ENCODE assay signal across 20 mouse cellular contexts in the genomic region with DNA sequence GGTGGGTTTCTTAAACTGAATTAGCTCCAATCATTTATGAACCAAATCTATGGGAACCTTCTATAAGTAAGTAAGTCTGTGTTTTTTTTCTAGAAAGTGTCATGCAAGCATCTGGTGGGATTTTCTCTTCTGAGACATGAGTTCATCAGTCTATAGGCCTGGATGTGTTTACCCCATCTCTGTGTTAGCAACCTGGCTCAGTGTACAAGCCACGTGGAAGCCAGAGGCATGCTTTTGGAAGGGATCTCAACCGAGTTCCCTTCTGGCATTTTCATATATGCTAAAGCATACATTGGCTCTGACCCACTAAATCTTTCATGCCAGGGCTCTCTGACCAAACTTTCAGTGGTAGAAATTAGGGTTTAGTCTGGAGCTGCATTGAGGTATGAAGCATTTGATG. TPM values are rescaled to one million over a fixed set of nuclear protein-coding genes. Genes with fewer than 3 reads are reported as not detected.
A peak's percentile ranks its signal among the peaks of the same experiment; 100 is the strongest.
DNase-seq lines count a peak whose midpoint lies in the region; ATAC-seq and TF ChIP-seq lines count a peak whose summit lies in the region.
"Had no signal": no experiment of that assay in that cellular context is flagged by ENCODE, and none has a peak within 500 bp of the region (broad histone marks: within the 10 kb centered on the region; RNA-seq: fewer than 3 reads in every experiment).

No protein-coding gene starts in this region.

- TF ChIP-seq CTCF in MEL (IDR thresholded peaks at IDR 0.05 in 2 of 3, conservative IDR thresholded peaks at IDR 0.05 in 1 of 3; ENCODE audit: control insufficient read depth in 1 of 3, insufficient read depth in 1 of 3, low read depth in 2 of 3, low read length in 3 of 3, poor library complexity in 1 of 3, severe bottlenecking in 1 of 3) = no peak

- no peaks in the 10 kb centered on the region for H3K9me3 ChIP-seq in MEL (replicated peaks; ENCODE audit: insufficient read depth, low read length)
- no peaks in the 10 kb centered on the region for H3K9me3 ChIP-seq in liver, embryonic 15.5 days (replicated peaks)
- H3K9me3 ChIP-seq: embryonic facial prominence, embryonic 12.5 days; forebrain, embryonic 13.5 days; heart, embryonic 15.5 days; hindbrain, embryonic 10.5 days had no signal

- 33% methylated on average over 2 of the region's 2 CpGs for WGBS in liver, embryonic 15.5 days (ENCODE audit: insufficient replicate concordance)

- H3K79me2 ChIP-seq in MEL (ENCODE audit: control insufficient read depth, insufficient read depth, low read length, poor library complexity) = no peaks in the 10 kb centered on the region

- peak overlapping the region; percentile 30 for H3K4me2 ChIP-seq in liver, embryonic 15.5 days
- H3K4me2 ChIP-seq: embryonic facial prominence, embryonic 12.5 days; forebrain, embryonic 13.5 days; heart, embryonic 11.5 days; heart, embryonic 15.5 days; hindbrain, embryonic 14.5 days had no signal

- intact Hi-C loops in heart, postnatal 14 days (cut with DNase I) = no loop called here

- peaks cover 0 to 26% of the 10 kb centered on the region in 2 experiments; a peak in 2 of 4 replicates for H3K36me3 ChIP-seq in MEL (ENCODE audit: control insufficient read depth in 1 of 2, insufficient read depth in 2 of 2, low read length in 2 of 2)
- H3K36me3 ChIP-seq in liver, embryonic 15.5 days (replicated peaks) = no peaks in the 10 kb centered on the region
- H3K36me3 ChIP-seq: embryonic facial prominence, embryonic 12.5 days; heart, embryonic 15.5 days; hindbrain, embryonic 10.5 days had no signal

- TF ChIP-seq EP300 in MEL (IDR thresholded peaks at IDR 0.05; ENCODE audit: low read depth in 1 of 2, low read length in 2 of 2) = no peak

- TF ChIP-seq RAD21 in MEL (IDR thresholded peaks at IDR 0.05; ENCODE audit: low read depth, low read length) = no peak

- peak; percentile 34 for DNase-seq in heart, adult 11 months
- no peak for DNase-seq in heart, postnatal 14 days
- DNase-seq in MEL (ENCODE audit: low read depth, low spot score) = no peak
- DNase-seq in kidney, adult 18-20 months = no peak
- no peak for DNase-seq in lung, postnatal 25 days (ENCODE audit: low spot score)
- DNase-seq: adrenal gland, adult 8-10 months; adrenal gland, postnatal 36 days; cerebellum, adult 11 months; cerebellum, adult 8-10 months; cerebellum, postnatal 14 days; gastrocnemius, postnatal 10 days; heart, adult 2 months had no signal

- no peak overlapping the region for H3K9ac ChIP-seq in MEL (ENCODE audit: control insufficient read depth, low read depth, low read length, poor library complexity, severe bottlenecking)
- H3K9ac ChIP-seq in liver, embryonic 15.5 days = no peak overlapping the region
- H3K9ac ChIP-seq: embryonic facial prominence, embryonic 12.5 days; forebrain, embryonic 13.5 days; heart, embryonic 15.5 days; hindbrain, embryonic 14.5 days had no signal

- no peak overlapping the region for H3K4me3 ChIP-seq in MEL (ENCODE audit: control insufficient read depth in 1 of 2, insufficient read depth in 1 of 2, low read depth in 2 of 2, low read length in 2 of 2)
- H3K4me3 ChIP-seq in liver, embryonic 15.5 days (replicated peaks) = no peak overlapping the region
- H3K4me3 ChIP-seq: embryonic facial prominence, embryonic 12.5 days; forebrain, embryonic 13.5 days; heart, adult 2 months; heart, embryonic 15.5 days; hindbrain, embryonic 10.5 days had no signal

- TF ChIP-seq POLR2A in MEL (IDR thresholded peaks at IDR 0.05; ENCODE audit: control insufficient read depth in 1 of 2, insufficient read depth in 1 of 2, low read depth in 1 of 2, low read length in 2 of 2, poor library complexity in 1 of 2) = no peak

- no peaks in the 10 kb centered on the region for H3K27me3 ChIP-seq in MEL (ENCODE audit: control insufficient read depth in 1 of 2, insufficient read depth in 2 of 2, low read length in 2 of 2)
- no peaks in the 10 kb centered on the region for H3K27me3 ChIP-seq in liver, embryonic 15.5 days
- H3K27me3 ChIP-seq: embryonic facial prominence, embryonic 12.5 days; forebrain, embryonic 13.5 days; heart, embryonic 15.5 days had no signal

- peaks cover 8 to 41% of the 10 kb centered on the region in 2 experiments for H3K4me1 ChIP-seq in MEL (ENCODE audit: control insufficient read depth in 1 of 2, insufficient read depth in 2 of 2, low read length in 2 of 2)
- H3K4me1 ChIP-seq in liver, embryonic 15.5 days (replicated peaks) = peaks cover 22% of the 10 kb centered on the region
- H3K4me1 ChIP-seq: embryonic facial prominence, embryonic 12.5 days; forebrain, embryonic 13.5 days; hindbrain, embryonic 10.5 days had no signal

- peak overlapping the region; percentile 28 for H3K27ac ChIP-seq in MEL (ENCODE audit: control insufficient read depth, low read depth, low read length)
- H3K27ac ChIP-seq in liver, embryonic 15.5 days (replicated peaks) = peak overlapping the region; percentile 48
- H3K27ac ChIP-seq: embryonic facial prominence, embryonic 12.5 days; forebrain, embryonic 13.5 days; heart, adult 2 months; heart, embryonic 15.5 days; hindbrain, embryonic 10.5 days; hindbrain, embryonic 14.5 days had no signal

- ATAC-seq in liver, embryonic 15.5 days (ENCODE audit: insufficient read depth) = no peak
- ATAC-seq: forebrain, embryonic 13.5 days had no signal

TF ChIP-seq in MEL, 35 proteins besides CTCF, POLR2A, EP300 and RAD21:
- TF ChIP-seq CHD1 (IDR thresholded peaks at IDR 0.05; ENCODE audit: low read depth, low read length) (no peak), ZMIZ1 (IDR thresholded peaks at IDR 0.05; ENCODE audit: low read depth, low read length) (no peak), GATA1 (IDR thresholded peaks at IDR 0.05; ENCODE audit: low read depth, low read length) (no peak), JUND (IDR thresholded peaks at IDR 0.05; ENCODE audit: low read depth, low read length) (no peak), NELFE (IDR thresholded peaks at IDR 0.05; ENCODE audit: low read depth, low read length) (no peak), CHD2 (IDR thresholded peaks at IDR 0.05; ENCODE audit: low read length) (no peak), MYC (IDR thresholded peaks at IDR 0.05; ENCODE audit: low read depth, low read length) (no peak), POLR2AphosphoS5 (IDR thresholded peaks at IDR 0.05; ENCODE audit: borderline replicate concordance, low read depth, low read length) (no peak)
TF ChIP-seq in MEL: peak in this region for 0.

RNA-seq across cellular contexts. Expression of a gene that starts 7.7 kb away (rescaled TPM):
- total RNA-seq in heart, postnatal 14 days (2021) = 1 to 10 TPM; 1.3 to 5.8 TPM
- total RNA-seq in MEL (2012; rRNA removed) = 0.31 and 0.56 TPM in 2 replicates
- 1 to 10 TPM in 1 of 2 experiments, not detected in 1; 1.2 TPM for polyA plus RNA-seq in MEL (2012; ENCODE audit: insufficient read depth in 1 of 2, insufficient read length in 2 of 2, low read depth in 1 of 2, low replicate concordance in 2 of 2, missing spikeins in 1 of 2)
- polyA plus RNA-seq in liver, embryonic 15.5 days (2015; fragmentation: Nextera tagmentation; extraction: Ambion mirVana) = 8.8 and 9.9 TPM in 2 replicates

RNA-seq across cellular contexts. Expression of a gene that starts 45.4 kb away (rescaled TPM):
- total RNA-seq in heart, postnatal 14 days (2021) = 1 to 10 TPM; 1.5 to 2.6 TPM
- 0.31 and 0.62 TPM in 2 replicates for total RNA-seq in MEL (2012; rRNA removed)
- polyA plus RNA-seq in MEL (2012; ENCODE audit: insufficient read depth in 1 of 2, insufficient read length in 2 of 2, low read depth in 1 of 2, low replicate concordance in 2 of 2, missing spikeins in 1 of 2) = 1 to 10 TPM in 1 of 2 experiments, not detected in 1; 1.9 TPM
- 0.02 and 0.03 TPM in 2 replicates for polyA plus RNA-seq in liver, embryonic 15.5 days (2015; fragmentation: Nextera tagmentation; extraction: Ambion mirVana)
- total RNA-seq: common myeloid progenitor, adult 5-6 weeks had no signal

RNA-seq across cellular contexts. Expression of a gene that starts 54.7 kb away (rescaled TPM):
- 10 to 100 TPM; 26.9 to 30.2 TPM for total RNA-seq in heart, postnatal 14 days (2021)
- total RNA-seq in MEL (2012; rRNA removed) = 2.0 and 2.3 TPM in 2 replicates
- 10 to 100 TPM in 1 of 2 experiments, 1 to 10 TPM in 1; 8.3 to 51.7 TPM for polyA plus RNA-seq in MEL (2012; ENCODE audit: insufficient read depth in 1 of 2, insufficient read length in 2 of 2, low read depth in 1 of 2, low replicate concordance in 2 of 2, missing spikeins in 1 of 2)
- 2.7 and 3.1 TPM in 2 replicates for polyA plus RNA-seq in liver, embryonic 15.5 days (2015; fragmentation: Nextera tagmentation; extraction: Ambion mirVana)
